Mouse (Mus musculus): Measurements from ENCODE around the gene Max.

GRCm38 (mm10) chr12:76972241-76972640 is 10.2 kb upstream of the Max start:
- TF ChIP-seq CTCF (IDR thresholded peaks at IDR 0.05; ENCODE audit: borderline replicate concordance, extremely low read depth, insufficient read depth, insufficient read length): no peak
- TF ChIP-seq POLR2A (IDR thresholded peaks at IDR 0.05; ENCODE audit: borderline replicate concordance, extremely low read depth, insufficient read depth, insufficient read length, poor library complexity, severe bottlenecking): no peak
